Mouse (Mus musculus) limb, embryonic 14.5 days (tissue): ENCODE measurements around the gene Apba3. TPM values are rescaled to one million over a fixed set of nuclear protein-coding genes. Genes with fewer than 3 reads are reported as not detected.

ENCODE experiments used
- ATAC-seq: fragments of 200-750 bp; cut with Nextera tagmentation; 2 replicates; pipeline ENCODE4 v1.8.0; 2017; ENCODE audit warnings: low read depth, moderate number of reproducible peaks, moderate TSS enrichment; ENCODE audit not compliant: low FRiP score
- DNase-seq: peaks from one replicate; pipeline ENCODE4 v3.0.0-alpha.2; 2015; ENCODE audit warnings: low spot score
- H3K27ac ChIP-seq: fragments of 300-500 bp; sonication (generic); replicated peaks from 2 replicates; pipeline ENCODE4 v1.5.1; 2014; ENCODE audit warnings: low read depth, mild to moderate bottlenecking, low read length, moderate library complexity, mixed read lengths
- H3K27me3 ChIP-seq: fragments of 300-500 bp; sonication (generic); 2 replicates; pipeline ENCODE4 v1.6.1; 2014; ENCODE audit warnings: low read length, mixed read lengths; ENCODE audit not compliant: control insufficient read depth, insufficient read depth
- H3K36me3 ChIP-seq: fragments of 300-500 bp; sonication (generic); 2 replicates; pipeline ENCODE4 v1.6.1; 2014; ENCODE audit warnings: mild to moderate bottlenecking, low read length, moderate library complexity, mixed read lengths; ENCODE audit not compliant: control insufficient read depth, insufficient read depth
- H3K4me1 ChIP-seq: fragments of 300-500 bp; sonication (generic); 2 replicates; pipeline ENCODE4 v1.6.1; 2014; ENCODE audit warnings: antibody characterized with exemption, low read length, mixed read lengths; ENCODE audit not compliant: control insufficient read depth, insufficient read depth
- H3K4me2 ChIP-seq: fragments of 300-500 bp; sonication (generic); replicated peaks from 2 replicates; pipeline ENCODE4 v1.6.1; 2014; ENCODE audit warnings: low read depth, mild to moderate bottlenecking, low read length, moderate library complexity; ENCODE audit not compliant: severe bottlenecking
- H3K4me3 ChIP-seq: fragments of 300-500 bp; sonication (generic); replicated peaks from 2 replicates; pipeline ENCODE4 v1.5.1; 2014; ENCODE audit warnings: low read length
- H3K9ac ChIP-seq: fragments of 300-500 bp; sonication (generic); 2 replicates; pipeline ENCODE4 v1.6.1; 2014; ENCODE audit warnings: mild to moderate bottlenecking, low read depth, low read length, moderate library complexity; ENCODE audit not compliant: severe bottlenecking
- H3K9me3 ChIP-seq: fragments of 300-500 bp; sonication (generic); 2 replicates; pipeline ENCODE4 v1.6.1; 2016; ENCODE audit warnings: low read length; ENCODE audit not compliant: control insufficient read depth
- POLR2A ChIP-seq: fragments of 200-500 bp; IDR thresholded peaks from 2 replicates; pipeline ENCODE4 v1.8.0; 2012; ENCODE audit warnings: inconsistent platforms, mild to moderate bottlenecking, moderate library complexity, borderline replicate concordance; ENCODE audit not compliant: insufficient read depth, insufficient read length; ENCODE audit errors: extremely low read depth
- WGBS: fragments of 180-500 bp; shearing (Covaris S2); extraction: QIAGEN DNeasy Blood & Tissue Kit; methylation state at CpG from one replicate; pipeline ENCODE4 v1.1.7; 2014; 5-methylcytosine and 5-hydroxymethylcytosine counted together
- polyA plus RNA-seq, 2 experiments: library from polyadenylated mRNA; depleted of rRNA in 1 of 2; stranded (reverse) in 1 of 2; unstranded in 1 of 2; fragments of >200 nt; fragmentation: Nextera tagmentation in 1 of 2; extraction: Ambion mirVana in 1 of 2; gene quantifications; 2 replicates each; pipeline versions ENCODE4 v1.2.1 to v1.2.3; 2012 to 2014

Apba3 gene
- polyA plus RNA-seq, 2 experiments, result 58.2 to 77.9 TPM

DNA sequence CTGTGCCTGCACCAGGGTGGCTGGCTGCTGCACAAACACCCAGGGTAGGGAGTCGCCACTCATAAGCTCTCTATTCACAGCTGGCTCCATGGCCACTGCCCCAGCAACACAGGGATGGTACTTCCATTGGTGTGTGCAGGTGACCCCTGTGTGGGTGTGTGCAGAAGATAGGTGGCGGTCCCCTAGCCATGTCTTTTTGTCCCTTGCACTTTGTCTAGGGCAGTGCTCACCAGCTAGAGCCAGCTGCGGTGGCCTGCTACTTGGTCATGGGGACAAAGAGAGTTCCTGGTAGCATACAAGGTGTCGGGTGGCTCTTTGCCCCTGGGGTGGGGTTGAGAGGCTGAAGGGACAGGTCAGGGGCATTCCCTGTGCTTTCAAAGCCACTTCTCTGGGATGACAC, 22.6 kb upstream of the Apba3 start:
- WGBS, result 80% methylated on average over 4 of the region's 4 CpGs
- Histone ChIP-seq H3K36me3 (no peaks in the 10 kb centered on the region), H3K9me3 (no peaks in the 10 kb centered on the region), H3K27me3 (peaks cover 12% of the 10 kb centered on the region), H3K4me1 (no peaks in the 10 kb centered on the region), H3K9ac (no peak overlapping the region), H3K27ac (no peak overlapping the region), H3K4me2 (no peak overlapping the region), H3K4me3 (no peak overlapping the region)
- TF ChIP-seq POLR2A, result no peak
- DNase-seq, result no peak
- no peak for ATAC-seq

DNA sequence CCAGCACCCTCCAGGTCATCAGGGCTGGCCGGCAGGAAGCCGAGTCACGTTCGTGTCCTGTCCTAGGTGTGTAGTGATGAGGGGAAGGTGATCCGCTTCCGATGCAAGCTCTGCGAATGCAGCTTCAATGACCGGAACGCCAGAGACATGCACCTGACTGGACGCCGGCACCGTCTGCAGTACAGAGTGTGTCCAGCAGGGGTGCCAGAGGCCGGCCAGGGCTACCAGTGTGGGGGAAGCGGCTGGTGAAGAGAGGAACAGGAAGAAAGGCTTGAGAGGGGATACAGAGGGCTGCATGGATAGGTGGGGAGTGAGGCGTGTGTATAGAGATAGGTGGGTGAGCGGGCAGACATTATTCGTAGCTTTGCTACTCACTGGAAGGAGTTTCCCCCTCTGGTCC, 22.2 kb upstream of the Apba3 start:
- Histone ChIP-seq H3K4me3 (no peak overlapping the region), H3K9me3 (no peaks in the 10 kb centered on the region), H3K27me3 (peaks cover 7% of the 10 kb centered on the region), H3K27ac (no peak overlapping the region), H3K4me1 (no peaks in the 10 kb centered on the region), H3K9ac (no peak overlapping the region), H3K36me3 (no peaks in the 10 kb centered on the region), H3K4me2 (no peak overlapping the region)
- DNase-seq (no peak), ATAC-seq (no peak)
- 8% methylated on average over 17 of the region's 17 CpGs for WGBS
- no peak for TF ChIP-seq POLR2A

DNA sequence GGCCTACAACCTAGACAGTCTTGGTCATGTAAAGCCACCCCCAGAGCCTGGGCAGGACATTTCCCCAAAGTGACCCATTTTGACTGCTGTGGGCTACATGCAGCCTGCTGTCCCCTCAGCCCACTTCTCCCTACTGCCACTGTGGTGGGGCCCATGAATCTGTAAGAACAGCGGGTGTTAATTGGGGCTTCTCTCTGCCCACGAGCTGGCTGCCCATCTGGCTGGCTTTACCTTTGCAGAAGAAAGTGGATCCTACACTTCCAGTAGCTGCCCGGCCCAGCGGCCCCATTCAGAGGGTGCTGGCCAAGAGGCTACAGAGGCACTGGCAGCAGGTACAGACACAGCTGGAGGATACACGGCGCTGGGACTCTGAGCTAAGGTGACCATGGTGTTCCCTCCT, 21.6 kb upstream of the Apba3 start:
- H3K9ac ChIP-seq, result no peak overlapping the region
- H3K4me3 ChIP-seq, result no peak overlapping the region
- no peaks in the 10 kb centered on the region for H3K36me3 ChIP-seq
- no peak for DNase-seq
- H3K27me3 ChIP-seq, result peaks cover 1% of the 10 kb centered on the region
- 86% methylated on average over 6 of the region's 6 CpGs for WGBS
- no peaks in the 10 kb centered on the region for H3K4me1 ChIP-seq
- H3K9me3 ChIP-seq, result no peaks in the 10 kb centered on the region
- TF ChIP-seq POLR2A, result no peak
- no peak for ATAC-seq
- no peak overlapping the region for H3K4me2 ChIP-seq
- H3K27ac ChIP-seq, result no peak overlapping the region

DNA sequence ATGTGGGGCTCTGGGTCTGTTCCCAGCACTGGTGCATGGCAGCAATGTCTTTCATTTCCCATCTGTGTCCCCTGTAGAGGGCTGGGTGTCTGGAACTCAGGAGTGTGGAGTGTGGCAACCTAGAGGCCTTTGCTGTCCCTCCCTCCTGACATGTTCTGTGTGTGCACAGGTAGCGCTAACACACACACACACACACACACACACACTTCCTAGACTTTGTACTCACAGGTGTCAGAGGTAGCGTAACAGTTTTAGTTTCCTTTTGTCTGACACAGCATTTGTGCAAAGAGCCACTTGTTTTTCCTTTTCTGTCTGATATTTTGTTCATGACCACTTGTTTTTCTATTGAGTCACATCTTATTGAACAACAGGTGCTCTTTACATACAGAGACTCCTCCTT, 19.0 kb upstream of the Apba3 start:
- Histone ChIP-seq H3K9ac (no peak overlapping the region), H3K27ac (no peak overlapping the region), H3K27me3 (peaks cover 18% of the 10 kb centered on the region; the same call in 1 of the 2 replicates), H3K4me1 (no peaks in the 10 kb centered on the region), H3K9me3 (no peaks in the 10 kb centered on the region), H3K4me2 (no peak overlapping the region), H3K36me3 (no peaks in the 10 kb centered on the region), H3K4me3 (no peak overlapping the region)
- no peak for DNase-seq
- no peak for TF ChIP-seq POLR2A
- no peak for ATAC-seq
- 100% methylated on average over 2 of the region's 2 CpGs for WGBS

DNA sequence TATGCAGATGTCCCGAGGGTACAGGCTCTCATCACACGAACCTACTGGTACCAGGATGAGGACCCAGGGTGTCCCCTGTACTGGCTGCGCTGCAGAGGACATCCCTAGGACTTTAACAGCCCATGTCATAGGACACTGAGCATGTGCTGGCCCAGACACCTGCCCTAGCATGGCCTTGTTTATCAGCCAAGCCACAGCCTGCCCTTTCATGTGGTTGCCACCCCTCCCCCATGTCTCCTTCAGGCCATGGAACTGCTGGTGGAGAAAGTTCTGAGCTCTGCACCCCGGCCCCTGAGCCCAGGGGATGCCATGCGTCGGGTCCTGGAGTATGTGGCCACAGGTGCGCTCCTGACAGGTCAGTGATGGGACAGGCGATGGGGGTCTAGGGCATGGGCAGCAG, 17.3 kb upstream of the Apba3 start:
- H3K4me3 ChIP-seq, result no peak overlapping the region
- 78% methylated on average over 8 of the region's 8 CpGs for WGBS
- no peak overlapping the region for H3K9ac ChIP-seq
- H3K36me3 ChIP-seq, result no peaks in the 10 kb centered on the region
- ATAC-seq (no peak), DNase-seq (no peak)
- H3K9me3 ChIP-seq, result no peaks in the 10 kb centered on the region
- peaks cover 27% of the 10 kb centered on the region; the same call in 1 of the 2 replicates for H3K27me3 ChIP-seq
- TF ChIP-seq POLR2A, result no peak
- 0 out of 2 replicates have a peak, but pooled peaks cover 2% of the 10 kb centered on the region for H3K4me1 ChIP-seq
- H3K4me2 ChIP-seq, result no peak overlapping the region
- H3K27ac ChIP-seq, result no peak overlapping the region
